In the genomic region with DNA sequence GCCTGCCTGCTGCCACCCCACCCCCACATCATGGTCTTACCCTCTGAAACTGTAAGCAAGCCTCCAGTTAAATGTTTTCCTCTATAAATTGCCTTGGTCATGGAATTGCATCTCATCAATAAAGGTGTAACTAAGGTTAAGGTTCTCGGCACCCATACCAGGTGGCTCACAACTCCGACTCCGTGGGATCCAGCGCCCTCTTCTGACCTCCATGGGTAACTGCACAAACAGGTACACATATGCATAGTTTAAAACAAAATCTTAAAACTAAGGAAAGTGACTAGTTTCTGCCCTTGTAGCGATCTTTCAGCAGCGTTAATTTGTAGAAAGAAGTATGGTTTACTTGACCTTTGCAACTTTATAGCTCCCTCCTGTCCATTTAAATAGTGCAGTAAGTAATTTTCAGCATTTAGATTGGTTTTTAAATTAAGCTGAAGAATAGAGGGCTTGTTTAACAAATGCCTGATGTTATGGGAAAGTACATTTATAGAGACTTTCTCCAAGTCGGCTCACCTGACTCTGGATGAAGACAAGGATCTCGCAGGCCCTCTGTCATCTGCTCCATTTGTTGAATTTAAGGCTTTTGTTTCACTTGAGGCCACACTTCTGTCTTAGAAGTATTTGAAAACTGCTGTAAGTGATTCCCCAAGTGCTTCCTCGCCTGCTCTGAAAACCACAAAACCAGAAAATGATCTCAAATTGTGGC, we compare ENCODE assay signal across 28 mouse cellular contexts. TPM values are rescaled to one million over a fixed set of nuclear protein-coding genes. Genes with fewer than 3 reads are reported as not detected.
DNase-seq lines count a peak whose midpoint lies in the region; ATAC-seq and TF ChIP-seq lines count a peak whose summit lies in the region.
"Had no signal": no experiment of that assay in that cellular context is flagged by ENCODE, and none has a peak within 500 bp of the region (broad histone marks: within the 10 kb centered on the region; RNA-seq: fewer than 3 reads in every experiment).

No protein-coding gene starts in this region.

- no peak overlapping the region for H3K27ac ChIP-seq in intestine, embryonic 14.5 days (ENCODE audit: low read depth)
- no peak overlapping the region for H3K27ac ChIP-seq in intestine, postnatal 0 days (ENCODE audit: low read depth, low read length)
- H3K27ac ChIP-seq in lung, postnatal 0 days (ENCODE audit: low read length), result no peak overlapping the region
- H3K27ac ChIP-seq: embryonic facial prominence, embryonic 15.5 days; forebrain, embryonic 12.5 days; heart, embryonic 10.5 days; heart, embryonic 15.5 days; hindbrain, embryonic 12.5 days; hindbrain, postnatal 0 days; stomach, embryonic 15.5 days had no signal

- H3K9me3 ChIP-seq in intestine, embryonic 14.5 days (ENCODE audit: control insufficient read depth, low read length), result no peaks in the 10 kb centered on the region
- no peaks in the 10 kb centered on the region for H3K9me3 ChIP-seq in intestine, postnatal 0 days (ENCODE audit: control insufficient read depth)
- H3K9me3 ChIP-seq in lung, postnatal 0 days (ENCODE audit: low read length), result no peaks in the 10 kb centered on the region
- H3K9me3 ChIP-seq: embryonic facial prominence, embryonic 15.5 days; forebrain, embryonic 12.5 days; heart, embryonic 10.5 days; heart, embryonic 15.5 days; stomach, embryonic 15.5 days had no signal

- no peak overlapping the region for H3K4me3 ChIP-seq in intestine, embryonic 14.5 days (ENCODE audit: low read depth, low read length)
- no peak overlapping the region for H3K4me3 ChIP-seq in intestine, postnatal 0 days (ENCODE audit: low read depth, low read length)
- no peak overlapping the region for H3K4me3 ChIP-seq in lung, postnatal 0 days (ENCODE audit: low read depth, low read length)
- H3K4me3 ChIP-seq: embryonic facial prominence, embryonic 15.5 days; forebrain, embryonic 12.5 days; heart, embryonic 10.5 days; heart, embryonic 15.5 days; hindbrain, embryonic 12.5 days; stomach, embryonic 15.5 days had no signal

- no peaks in the 10 kb centered on the region for H3K27me3 ChIP-seq in intestine, embryonic 14.5 days (replicated peaks; ENCODE audit: control insufficient read depth, insufficient read depth, low read length)
- H3K27me3 ChIP-seq in intestine, postnatal 0 days (replicated peaks; ENCODE audit: control insufficient read depth, insufficient read depth, low read length), result no peaks in the 10 kb centered on the region
- H3K27me3 ChIP-seq in lung, postnatal 0 days (replicated peaks; ENCODE audit: insufficient read depth, low read length), result no peaks in the 10 kb centered on the region
- H3K27me3 ChIP-seq: embryonic facial prominence, embryonic 15.5 days; forebrain, embryonic 12.5 days; heart, embryonic 15.5 days; hindbrain, embryonic 12.5 days; stomach, embryonic 15.5 days had no signal

- TF ChIP-seq EP300 in lung, postnatal 0 days (IDR thresholded peaks at IDR 0.05), result no peak

- no peak overlapping the region for H3K4me2 ChIP-seq in intestine, embryonic 14.5 days (ENCODE audit: low read length)
- H3K4me2 ChIP-seq in intestine, postnatal 0 days (replicated peaks; ENCODE audit: low read depth), result no peak overlapping the region
- no peak overlapping the region for H3K4me2 ChIP-seq in lung, postnatal 0 days (replicated peaks; ENCODE audit: low read depth, low read length)
- H3K4me2 ChIP-seq: embryonic facial prominence, embryonic 15.5 days; forebrain, embryonic 12.5 days; heart, embryonic 15.5 days; hindbrain, embryonic 12.5 days; stomach, embryonic 15.5 days had no signal

- peak; percentile 38 for DNase-seq in intestine, embryonic 14.5 days (ENCODE audit: low spot score)
- DNase-seq in lung, postnatal 0 days (ENCODE audit: low spot score), result no peak
- DNase-seq in lung, postnatal 14 days, result no peak
- peak; percentile 79 for DNase-seq in R1 (ENCODE audit: low read depth, low spot score)
- no peak for DNase-seq in spleen, postnatal 4 days (ENCODE audit: low spot score in 2 of 2)
- no peak for DNase-seq in layer of hippocampus, adult 9-10 months (ENCODE audit: low spot score)
- DNase-seq: adrenal gland, postnatal 25 days; cerebellum, adult 11-12 months; cerebellum, adult 9-11 months; gastrocnemius, postnatal 14 days; heart, postnatal 36 days; kidney, adult 9 months; kidney, postnatal 10 days; left cerebral cortex, postnatal 4 days; midbrain, embryonic 14.5 days; thymus, adult 2 months; thymus, postnatal 36 days had no signal

- H3K9ac ChIP-seq in intestine, embryonic 14.5 days (ENCODE audit: low read length), result no peak overlapping the region
- no peak overlapping the region for H3K9ac ChIP-seq in intestine, postnatal 0 days (ENCODE audit: low read depth, low read length)
- H3K9ac ChIP-seq in lung, postnatal 0 days (replicated peaks; ENCODE audit: low read depth), result no peak overlapping the region
- H3K9ac ChIP-seq: embryonic facial prominence, embryonic 15.5 days; forebrain, embryonic 12.5 days; heart, embryonic 15.5 days; hindbrain, embryonic 12.5 days; stomach, embryonic 15.5 days had no signal

- WGBS in intestine, embryonic 14.5 days, result 88% methylated on average over 9 of the region's 9 CpGs
- 89% methylated on average over 9 of the region's 9 CpGs for WGBS in intestine, postnatal 0 days
- 78% methylated on average over 9 of the region's 9 CpGs for WGBS in lung, postnatal 0 days

- H3K4me1 ChIP-seq in intestine, embryonic 14.5 days (replicated peaks; ENCODE audit: control insufficient read depth, insufficient read depth, low read length), result no peaks in the 10 kb centered on the region
- no peaks in the 10 kb centered on the region for H3K4me1 ChIP-seq in intestine, postnatal 0 days (replicated peaks; ENCODE audit: control insufficient read depth, insufficient read depth, low read length)
- H3K4me1 ChIP-seq in lung, postnatal 0 days (ENCODE audit: insufficient read depth, low read depth, low read length), result no peaks in the 10 kb centered on the region
- H3K4me1 ChIP-seq: heart, embryonic 15.5 days; hindbrain, embryonic 12.5 days; stomach, embryonic 15.5 days had no signal

- no peak for ATAC-seq in intestine, embryonic 14.5 days (replicated peaks; ENCODE audit: low FRiP score, low TSS enrichment, low read depth)
- no peak for ATAC-seq in intestine, postnatal 0 days
- ATAC-seq in lung, postnatal 0 days, result no peak
- ATAC-seq: hindbrain, postnatal 0 days; intestine, embryonic 16.5 days had no signal

- no peak for TF ChIP-seq CTCF in intestine, postnatal 0 days (IDR thresholded peaks at IDR 0.05; ENCODE audit: low read depth)
- TF ChIP-seq CTCF in lung, postnatal 0 days (IDR thresholded peaks at IDR 0.05), result 0 out of 2 replicates have a peak, but pooled peaks have one; percentile 12

- H3K36me3 ChIP-seq in intestine, embryonic 14.5 days (ENCODE audit: control insufficient read depth, insufficient read depth, low read length), result no peaks in the 10 kb centered on the region
- no peaks in the 10 kb centered on the region for H3K36me3 ChIP-seq in intestine, postnatal 0 days (ENCODE audit: control insufficient read depth, insufficient read depth)
- H3K36me3 ChIP-seq in lung, postnatal 0 days (ENCODE audit: insufficient read depth, low read length), result no peaks in the 10 kb centered on the region
- H3K36me3 ChIP-seq: embryonic facial prominence, embryonic 15.5 days; forebrain, embryonic 12.5 days; heart, embryonic 10.5 days; heart, embryonic 15.5 days; hindbrain, embryonic 12.5 days; stomach, embryonic 15.5 days had no signal

RNA-seq across cellular contexts. Expression of a gene that starts 8.4 kb away (rescaled TPM):
- 2.9 and 3.1 TPM in 2 replicates for polyA plus RNA-seq in intestine, embryonic 14.5 days (2014; fragmentation: Nextera tagmentation; extraction: Ambion mirVana)
- 0.59 and 0.68 TPM in 2 replicates for polyA plus RNA-seq in intestine, postnatal 0 days (2015; fragmentation: Nextera tagmentation; extraction: Ambion mirVana)
- polyA plus RNA-seq in lung, postnatal 0 days (2015; fragmentation: Nextera tagmentation; extraction: Ambion mirVana), result 0.26 and 0.57 TPM in 2 replicates

RNA-seq across cellular contexts. Expression of a gene that starts 32.0 kb away (rescaled TPM):
- 0.22 and 0.45 TPM in 2 replicates for polyA plus RNA-seq in intestine, embryonic 14.5 days (2014; fragmentation: Nextera tagmentation; extraction: Ambion mirVana)
- polyA plus RNA-seq in intestine, postnatal 0 days (2015; fragmentation: Nextera tagmentation; extraction: Ambion mirVana), result 0.24 TPM in 1 of 2 replicates, not detected in the other
- 0.26 and 0.31 TPM in 2 replicates for polyA plus RNA-seq in lung, postnatal 0 days (2015; fragmentation: Nextera tagmentation; extraction: Ambion mirVana)
- polyA plus RNA-seq: embryonic facial prominence, embryonic 15.5 days; heart, embryonic 15.5 days; hindbrain, embryonic 12.5 days; hindbrain, postnatal 0 days; liver, embryonic 16.5 days; midbrain, embryonic 14.5 days; neural tube, embryonic 14.5 days; thymus, adult 2 months had no signal

RNA-seq across cellular contexts. Expression of a gene that starts 34.9 kb away (rescaled TPM):
- 7.5 and 11.3 TPM in 2 replicates for polyA plus RNA-seq in intestine, embryonic 14.5 days (2014; fragmentation: Nextera tagmentation; extraction: Ambion mirVana)
- polyA plus RNA-seq in intestine, postnatal 0 days (2015; fragmentation: Nextera tagmentation; extraction: Ambion mirVana), result 5.6 and 8.0 TPM in 2 replicates
- 5.8 and 5.9 TPM in 2 replicates for polyA plus RNA-seq in lung, postnatal 0 days (2015; fragmentation: Nextera tagmentation; extraction: Ambion mirVana)

Comparison
In these comparisons a context has a peak if more than half of its experiments do, and no peak if none do; other contexts are left out.
1. DNase-seq: peak in intestine, embryonic 14.5 days (single experiment) and R1 (single experiment); none in lung, postnatal 0 days (single experiment), lung, postnatal 14 days (single experiment), spleen, postnatal 4 days (0 of 2) and layer of hippocampus, adult 9-10 months (single experiment).